Mouse (Mus musculus): Measurements from ENCODE around the gene 3110082I17Rik. TPM values are rescaled to one million over a fixed set of nuclear protein-coding genes. Genes with fewer than 3 reads are reported as not detected.
A peak's percentile ranks its signal among the peaks of the same experiment; 100 is the strongest.

The 3110082I17Rik gene
- polyA plus RNA-seq, 1 experiment from 2014 or later: 51.6 TPM

DNA sequence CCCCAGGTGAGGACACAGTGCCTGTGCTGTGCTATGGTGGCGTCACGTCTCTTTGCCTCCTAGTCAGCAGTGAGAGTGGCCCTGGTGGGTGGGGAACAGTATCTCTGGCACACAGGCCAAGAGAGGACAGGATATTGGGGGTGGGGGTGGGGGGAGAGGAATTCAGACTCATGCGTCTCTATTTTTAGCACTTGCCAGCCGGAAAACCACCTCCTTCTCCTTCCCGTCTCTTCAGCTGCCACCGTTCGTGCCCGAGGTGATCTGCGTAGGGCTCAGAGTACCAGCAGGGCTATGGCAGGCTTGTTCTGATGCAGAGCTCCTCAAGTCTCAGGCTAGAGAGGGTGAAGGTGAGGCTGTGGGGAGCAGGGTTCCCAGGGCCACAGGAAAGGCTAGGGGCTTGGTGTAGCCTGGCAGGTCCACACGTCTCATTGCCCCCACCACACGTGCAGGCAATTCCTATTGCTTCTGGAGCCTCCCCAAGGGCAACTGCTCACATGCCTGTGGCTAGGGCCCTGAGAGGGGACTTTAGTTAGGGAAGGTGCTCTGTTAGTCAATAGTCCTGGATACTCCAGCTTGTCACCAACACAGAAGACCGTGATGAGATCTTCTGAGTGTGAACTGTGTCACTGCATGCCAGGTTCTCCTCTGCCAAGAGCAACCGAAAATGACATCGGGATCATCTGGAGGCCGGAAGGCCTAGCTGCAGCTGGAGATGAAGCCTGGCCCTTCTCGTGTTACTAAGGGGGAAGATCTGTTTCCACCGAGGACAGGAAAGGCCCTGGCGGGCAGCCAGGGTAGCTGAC, 82.7 kb downstream of the 3110082I17Rik start, which contains the start of gene Gpr146:
TSS of gene Gpr146 (plus strand) at position 230 of the 803 bp plus-strand sequence.
- H3K4me1 ChIP-seq: peaks cover 49% of the 10 kb centered on the region
- whole genome bisulfite sequencing: 80% methylated on average over 18 of the region's 18 CpGs

DNA sequence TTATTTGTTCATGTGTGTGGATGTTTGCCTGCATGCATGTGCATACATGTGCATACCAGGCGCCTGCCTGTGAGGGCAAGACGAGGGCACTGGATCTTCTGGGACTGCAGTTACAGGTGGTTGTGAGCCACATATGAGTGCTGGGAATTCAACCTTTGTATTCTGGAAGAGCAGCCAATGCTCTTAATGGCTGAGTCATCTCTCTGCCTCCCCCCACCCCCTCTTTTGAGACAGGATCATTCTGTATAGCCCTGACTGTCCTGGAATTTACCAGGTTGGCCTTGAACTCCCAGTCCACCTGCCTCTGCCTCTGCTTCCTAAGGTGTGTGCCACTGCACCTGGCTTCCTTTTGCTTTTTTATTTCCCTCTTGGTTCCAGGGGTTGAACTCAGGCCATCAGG, 85.5 kb downstream of the 3110082I17Rik start:
- Histone ChIP-seq H3K4me1 (peaks cover 60% of the 10 kb centered on the region), H3K36me3 (no peaks in the 10 kb centered on the region), H3K27ac (no peak overlapping the region), H3K9me3 (replicated peaks) (no peaks in the 10 kb centered on the region), H3K4me3 (no peak overlapping the region), H3K27me3 (ENCODE audit: low read depth, poor library complexity, severe bottlenecking) (no peaks in the 10 kb centered on the region)
- no peak for DNase-seq (ENCODE audit: low spot score)
- WGBS: 89% methylated on average over 2 of the region's 2 CpGs

More for the DNA sequence above, 82.7 kb downstream of the 3110082I17Rik start, which contains the start of gene Gpr146:
- Histone ChIP-seq H3K9me3 (replicated peaks) (no peaks in the 10 kb centered on the region), H3K4me3 (no peak within 1 kb of the TSS), H3K27me3 (ENCODE audit: low read depth, poor library complexity, severe bottlenecking) (0 out of 2 replicates have a peak, but pooled peaks cover 5% of the 10 kb centered on the region), H3K36me3 (no peaks in the 10 kb centered on the region), H3K27ac (peak within 1 kb of the TSS; percentile 81)
- no peak for DNase-seq (ENCODE audit: low spot score)

DNA sequence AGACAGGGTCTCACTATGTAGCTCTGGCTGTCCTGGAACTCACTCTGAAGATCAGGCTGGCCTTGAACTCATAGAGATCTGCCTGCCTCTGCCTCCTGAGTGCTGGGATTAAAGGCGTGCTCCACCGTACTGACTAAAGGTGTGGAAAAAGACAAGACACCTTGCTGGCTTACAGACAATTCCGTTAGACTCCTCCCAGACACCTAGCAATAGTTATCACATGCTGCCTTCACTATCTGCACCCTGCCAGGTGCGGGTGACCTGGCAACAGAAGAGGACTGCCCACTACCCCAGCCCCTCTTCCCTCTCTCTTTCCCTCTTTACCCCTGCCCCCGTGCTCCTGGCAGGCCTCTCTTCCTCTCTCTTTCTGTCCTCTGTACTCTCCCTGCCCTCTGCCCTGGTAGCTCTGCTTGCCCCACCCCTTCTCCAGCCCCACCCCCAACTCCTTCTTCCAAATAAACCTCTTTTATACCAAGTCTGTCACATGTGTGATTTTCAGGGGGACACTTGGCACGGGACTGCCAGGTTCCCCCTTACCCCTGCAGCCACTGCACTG, 86.4 kb downstream of the 3110082I17Rik start:
- Histone ChIP-seq H3K4me1 (peaks cover 52% of the 10 kb centered on the region), H3K9me3 (replicated peaks) (no peaks in the 10 kb centered on the region), H3K4me3 (no peak overlapping the region), H3K27ac (no peak overlapping the region), H3K36me3 (no peaks in the 10 kb centered on the region), H3K27me3 (ENCODE audit: low read depth, poor library complexity, severe bottlenecking) (no peaks in the 10 kb centered on the region)
- no peak for DNase-seq (ENCODE audit: low spot score)
- WGBS: 85% methylated on average over 6 of the region's 6 CpGs

DNA sequence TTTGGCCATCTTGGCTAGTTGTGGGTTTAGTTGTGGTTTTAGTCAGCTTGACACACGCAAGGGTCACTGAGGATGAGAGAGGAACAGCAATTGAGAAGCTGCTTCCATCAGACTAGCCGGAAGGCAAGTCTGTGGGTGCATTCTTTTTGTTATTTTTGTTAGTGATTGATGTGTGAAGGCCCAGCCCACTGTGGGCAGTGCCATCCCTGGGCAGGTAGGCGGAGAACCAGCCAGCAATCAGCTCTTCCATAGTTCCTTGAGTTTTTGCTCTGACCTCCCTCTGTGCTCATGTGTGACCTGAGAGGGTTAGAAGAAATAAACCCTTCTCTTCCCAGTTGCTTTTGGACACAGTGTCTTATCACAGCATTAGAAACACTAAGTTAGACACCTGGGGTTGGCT, 87.2 kb downstream of the 3110082I17Rik start:
- no peaks in the 10 kb centered on the region for H3K27me3 ChIP-seq (ENCODE audit: low read depth, poor library complexity, severe bottlenecking)
- H3K4me3 ChIP-seq: no peak overlapping the region
- H3K4me1 ChIP-seq: peaks cover 46% of the 10 kb centered on the region
- H3K9me3 ChIP-seq (replicated peaks): no peaks in the 10 kb centered on the region
- no peak for DNase-seq (ENCODE audit: low spot score)
- no peaks in the 10 kb centered on the region for H3K36me3 ChIP-seq
- 83% methylated on average over 3 of the region's 3 CpGs for WGBS
- no peak overlapping the region for H3K27ac ChIP-seq

DNA sequence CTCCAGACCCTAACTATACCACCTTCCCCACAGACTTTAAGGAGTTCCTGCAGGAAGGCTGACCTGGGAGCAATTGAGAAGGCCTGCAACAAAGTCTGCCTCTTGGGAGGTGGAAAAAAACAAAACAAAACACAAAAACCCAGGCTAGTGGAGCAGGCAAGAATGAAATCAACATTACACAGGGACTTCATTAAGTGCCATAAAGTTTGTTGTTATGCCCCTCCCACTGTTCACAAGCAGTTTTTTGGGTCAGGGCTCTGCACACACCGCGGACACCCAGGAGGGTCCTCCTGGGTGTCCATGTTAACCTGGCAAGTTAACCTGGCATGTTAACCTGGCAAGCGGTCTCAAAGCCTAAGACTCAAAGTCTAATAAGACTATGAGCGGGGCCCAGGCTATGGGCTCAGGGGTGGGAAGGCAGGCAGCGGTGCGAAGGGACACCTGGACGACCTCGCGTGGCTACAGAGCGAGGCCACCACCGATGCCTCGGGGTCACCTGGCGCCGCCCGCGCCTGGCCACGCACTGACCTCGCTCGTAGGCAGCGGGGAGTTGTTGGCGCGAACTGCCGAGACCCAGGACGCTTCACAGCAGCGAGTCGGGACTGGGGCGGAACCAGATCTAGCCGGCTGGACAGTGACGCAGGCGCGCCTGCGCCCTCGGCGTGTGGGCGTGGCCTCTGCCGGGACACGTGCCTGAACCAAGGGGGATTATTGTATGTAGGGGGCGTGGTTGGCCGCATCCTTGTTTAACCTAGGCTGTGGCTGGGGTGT, 88.5 kb downstream of the 3110082I17Rik start:
- H3K27ac ChIP-seq: peak overlapping the region; percentile 98
- peak overlapping the region; percentile 77 for H3K4me3 ChIP-seq
- WGBS: 2% methylated on average over 39 of the region's 39 CpGs
- no peaks in the 10 kb centered on the region for H3K9me3 ChIP-seq (replicated peaks)
- peaks cover 34% of the 10 kb centered on the region for H3K4me1 ChIP-seq
- H3K27me3 ChIP-seq (ENCODE audit: low read depth, poor library complexity, severe bottlenecking): no peaks in the 10 kb centered on the region
- DNase-seq (ENCODE audit: low spot score): peak; percentile 96
- H3K36me3 ChIP-seq: no peaks in the 10 kb centered on the region

DNA sequence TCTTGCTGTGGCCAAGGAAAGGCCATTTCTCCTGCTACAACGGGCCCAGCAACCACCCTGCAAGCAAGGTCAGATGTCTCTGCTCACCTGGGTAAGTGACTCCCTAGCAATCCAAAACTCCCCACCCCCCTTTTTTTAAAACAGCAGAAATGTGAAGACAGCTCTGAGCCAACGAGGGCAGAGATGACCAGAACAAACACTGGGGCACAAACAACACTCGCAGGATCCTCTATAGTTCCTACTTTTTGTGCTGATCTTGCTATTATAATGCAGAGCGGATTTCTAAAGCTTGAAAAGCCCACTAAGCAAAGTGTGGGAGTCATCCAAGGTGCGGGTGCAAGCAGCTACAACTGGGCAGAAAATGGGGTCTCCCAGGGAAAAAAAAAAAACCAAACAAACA, 89.2 kb downstream of the 3110082I17Rik start:
- peak overlapping the region; percentile 98 for H3K27ac ChIP-seq
- H3K9me3 ChIP-seq (replicated peaks): no peaks in the 10 kb centered on the region
- 68% methylated on average over 5 of the region's 5 CpGs for WGBS
- H3K36me3 ChIP-seq: no peaks in the 10 kb centered on the region
- no peak for DNase-seq (ENCODE audit: low spot score)
- H3K4me1 ChIP-seq: peaks cover 38% of the 10 kb centered on the region
- H3K27me3 ChIP-seq (ENCODE audit: low read depth, poor library complexity, severe bottlenecking): no peaks in the 10 kb centered on the region
- H3K4me3 ChIP-seq: peak overlapping the region; percentile 77

DNA sequence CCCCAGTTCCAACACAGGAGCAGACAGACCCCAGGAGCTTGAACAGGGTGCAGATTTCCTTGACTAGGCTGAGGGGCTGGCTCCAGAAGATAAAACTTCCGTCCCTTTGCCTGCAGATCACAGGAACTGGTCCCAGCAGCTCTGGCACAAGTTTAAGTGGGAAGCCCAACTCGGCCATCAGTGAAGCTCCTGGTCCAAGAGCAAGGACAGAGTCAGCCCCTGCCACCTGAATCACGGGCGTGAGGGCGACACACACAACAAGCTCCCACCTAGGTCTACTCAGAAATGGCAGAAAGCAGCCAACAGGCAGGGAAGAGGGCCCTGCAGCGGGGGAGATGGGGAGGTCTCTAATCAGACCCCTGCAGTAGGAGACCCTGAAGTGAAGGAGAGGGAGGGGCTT, 90.0 kb downstream of the 3110082I17Rik start:
- Histone ChIP-seq H3K4me3 (no peak overlapping the region), H3K27ac (peak overlapping the region; percentile 19; the same call in 1 of the 2 replicates), H3K9me3 (replicated peaks) (no peaks in the 10 kb centered on the region), H3K4me1 (peaks cover 44% of the 10 kb centered on the region), H3K36me3 (no peaks in the 10 kb centered on the region), H3K27me3 (ENCODE audit: low read depth, poor library complexity, severe bottlenecking) (no peaks in the 10 kb centered on the region)
- 85% methylated on average over 6 of the region's 6 CpGs for WGBS
- DNase-seq (ENCODE audit: low spot score): no peak

DNA sequence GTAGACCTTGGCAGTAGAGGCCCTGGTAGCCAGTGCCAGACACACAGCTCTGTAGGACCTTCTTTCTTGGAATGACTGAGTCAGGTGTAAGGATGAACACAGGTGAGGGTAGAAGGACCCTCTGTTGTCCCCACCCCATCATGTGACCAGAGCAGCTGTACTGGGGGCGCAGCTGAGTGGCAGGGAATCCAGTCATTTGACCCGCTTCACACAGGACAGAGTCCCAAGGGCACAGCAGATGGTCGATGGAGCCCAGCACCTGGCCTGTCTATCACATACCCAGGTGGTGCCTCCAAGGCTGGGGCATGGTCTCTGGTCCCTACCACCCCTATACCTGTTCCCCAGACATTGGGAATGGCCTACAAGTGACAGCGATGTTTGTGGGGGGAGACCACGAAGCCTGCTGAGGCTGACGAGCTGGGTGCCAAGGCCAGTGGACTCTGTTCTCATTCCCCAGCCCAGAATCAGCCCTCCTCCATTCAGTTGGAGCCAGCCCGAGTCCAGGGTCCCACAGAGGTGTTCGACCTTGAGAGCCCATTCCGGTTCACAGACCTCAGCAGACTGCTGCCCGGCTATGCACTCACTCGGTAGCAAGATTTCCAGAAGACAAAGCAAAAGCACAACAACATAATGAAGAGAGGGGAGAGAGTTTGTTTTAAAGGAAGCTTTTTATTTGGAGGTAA, 91.5 kb downstream of the 3110082I17Rik start:
- Histone ChIP-seq H3K36me3 (peaks cover 1% of the 10 kb centered on the region; the same call in 1 of the 2 replicates), H3K4me1 (peaks cover 51% of the 10 kb centered on the region), H3K4me3 (no peak overlapping the region), H3K27ac (no peak overlapping the region), H3K9me3 (replicated peaks) (no peaks in the 10 kb centered on the region), H3K27me3 (ENCODE audit: low read depth, poor library complexity, severe bottlenecking) (no peaks in the 10 kb centered on the region)
- WGBS: 86% methylated on average over 11 of the region's 11 CpGs
- no peak for DNase-seq (ENCODE audit: low spot score)

DNA sequence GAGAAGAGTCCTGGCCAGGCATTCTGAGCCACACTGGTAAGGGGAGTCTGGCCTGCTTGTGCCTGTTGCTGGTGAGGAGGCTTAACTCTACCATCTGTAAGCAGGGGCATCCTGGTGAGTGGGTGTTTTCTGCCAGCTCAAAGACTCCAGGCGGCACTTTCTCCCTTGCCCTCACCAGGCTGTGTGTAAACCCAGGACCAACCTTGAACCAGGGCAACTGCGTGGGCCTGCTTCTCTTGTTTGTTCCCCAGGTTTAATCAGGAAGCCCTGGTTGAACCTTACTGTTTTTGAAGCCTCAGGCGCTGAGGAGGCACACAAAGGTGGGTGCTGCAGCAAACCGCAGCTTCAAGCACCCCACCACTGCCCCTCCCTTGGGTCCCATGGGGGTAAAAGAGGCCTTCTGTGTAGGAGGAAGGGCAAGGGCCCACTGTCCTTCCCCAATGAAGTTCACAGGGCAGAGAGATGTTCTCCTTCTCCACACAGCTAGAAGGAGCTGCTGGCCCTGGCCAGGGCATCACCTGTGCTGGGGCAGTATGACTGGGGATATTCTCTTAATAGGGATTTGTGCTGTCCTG, 92.4 kb downstream of the 3110082I17Rik start:
- Histone ChIP-seq H3K36me3 (peaks cover 7% of the 10 kb centered on the region; the same call in 1 of the 2 replicates), H3K4me1 (peaks cover 51% of the 10 kb centered on the region), H3K27me3 (ENCODE audit: low read depth, poor library complexity, severe bottlenecking) (no peaks in the 10 kb centered on the region), H3K9me3 (replicated peaks) (no peaks in the 10 kb centered on the region), H3K4me3 (no peak overlapping the region), H3K27ac (no peak overlapping the region)
- 94% methylated on average over 4 of the region's 4 CpGs for WGBS
- no peak for DNase-seq (ENCODE audit: low spot score)

DNA sequence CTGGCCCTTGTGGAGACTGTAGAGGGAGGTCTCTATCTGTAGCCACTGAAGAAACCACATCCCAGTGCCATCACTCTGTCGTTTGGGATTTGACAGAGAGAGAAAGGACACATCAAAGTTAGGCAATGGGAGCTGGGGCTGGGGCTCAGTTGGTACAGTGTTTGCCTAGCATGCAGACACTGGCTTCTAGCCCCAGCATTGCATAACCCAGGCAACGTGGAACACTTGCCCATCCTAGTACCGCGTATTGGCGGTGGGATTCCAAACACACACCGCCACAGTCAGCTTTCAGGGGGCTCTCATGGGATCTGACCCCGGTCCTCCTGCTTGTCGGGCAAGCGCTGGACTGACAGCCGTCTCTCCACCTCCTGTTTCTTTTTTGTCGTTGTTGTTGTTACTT, 93.8 kb downstream of the 3110082I17Rik start:
- 84% methylated on average over 11 of the region's 11 CpGs for WGBS
- no peak for DNase-seq (ENCODE audit: low spot score)
- H3K4me1 ChIP-seq: peaks cover 44% of the 10 kb centered on the region
- no peaks in the 10 kb centered on the region for H3K27me3 ChIP-seq (ENCODE audit: low read depth, poor library complexity, severe bottlenecking)
- peaks cover 14% of the 10 kb centered on the region; the same call in 1 of the 2 replicates for H3K36me3 ChIP-seq
- H3K27ac ChIP-seq: 0 out of 2 replicates have a peak overlapping the region, but pooled peaks have one; percentile 25
- no peaks in the 10 kb centered on the region for H3K9me3 ChIP-seq (replicated peaks)
- no peak overlapping the region for H3K4me3 ChIP-seq

DNA sequence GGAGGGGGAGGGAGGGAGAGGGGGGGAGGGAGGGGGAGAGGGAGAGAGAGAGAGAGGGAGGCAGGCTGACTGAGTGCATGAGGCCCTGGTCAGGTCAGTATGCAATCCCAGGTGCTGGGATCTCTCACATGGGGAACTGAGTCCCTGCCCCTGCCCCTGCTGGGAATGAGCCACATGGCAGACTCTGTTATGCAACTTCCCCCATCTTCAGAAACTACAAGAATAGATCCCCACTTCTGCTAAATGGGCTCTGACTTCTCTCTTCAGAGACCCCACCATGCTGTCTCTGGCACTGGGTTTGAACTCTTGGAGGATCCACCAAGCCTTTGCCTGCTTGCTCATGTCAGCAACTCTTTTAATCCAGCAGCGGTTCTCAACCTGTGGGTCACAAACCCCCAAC, 94.5 kb downstream of the 3110082I17Rik start:
- H3K27ac ChIP-seq: no peak overlapping the region
- no peaks in the 10 kb centered on the region for H3K27me3 ChIP-seq (ENCODE audit: low read depth, poor library complexity, severe bottlenecking)
- no peak overlapping the region for H3K4me3 ChIP-seq
- peaks cover 18% of the 10 kb centered on the region; the same call in 1 of the 2 replicates for H3K36me3 ChIP-seq
- WGBS: 89% methylated on average over 1 of the region's 1 CpGs
- DNase-seq (ENCODE audit: low spot score): no peak
- no peaks in the 10 kb centered on the region for H3K9me3 ChIP-seq (replicated peaks)
- peaks cover 42% of the 10 kb centered on the region for H3K4me1 ChIP-seq
